10 mouse cellular contexts compared by ENCODE assay signal in the genomic region with DNA sequence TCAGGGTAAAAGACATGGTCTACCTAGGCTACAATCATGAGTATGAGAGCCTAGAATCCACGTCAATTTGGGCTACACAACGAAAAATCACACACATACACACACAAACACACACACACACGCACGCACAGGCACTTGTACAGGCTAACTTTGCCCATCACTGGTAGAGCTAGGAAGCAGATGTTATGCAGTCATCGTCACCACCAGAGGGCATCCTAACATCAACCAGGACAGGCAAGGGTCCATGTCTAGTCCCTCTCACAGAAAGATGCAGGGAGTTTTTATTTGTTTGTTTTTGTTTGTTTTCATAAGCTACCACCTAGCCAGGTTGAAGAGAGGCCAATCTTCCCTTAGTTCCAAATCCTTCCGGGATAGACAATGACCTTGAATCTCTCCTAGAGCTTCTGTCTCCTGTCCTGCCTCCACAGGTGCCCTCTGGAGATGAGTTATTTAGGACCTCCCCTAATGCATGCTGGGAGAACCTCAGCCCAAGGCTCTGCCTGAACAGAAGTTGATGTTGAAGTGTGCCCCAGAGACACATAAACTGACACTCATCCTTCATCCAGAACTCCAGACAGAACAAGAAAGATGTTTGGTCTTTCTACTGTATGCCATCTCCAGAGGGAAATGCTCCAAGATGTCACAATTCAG. TPM values are rescaled to one million over a fixed set of nuclear protein-coding genes. Genes with fewer than 3 reads are reported as not detected.
A peak's percentile ranks its signal among the peaks of the same experiment; 100 is the strongest.
DNase-seq lines count a peak whose midpoint lies in the region; ATAC-seq and TF ChIP-seq lines count a peak whose summit lies in the region.
"Had no signal": no experiment of that assay in that cellular context is flagged by ENCODE, and none has a peak within 500 bp of the region (broad histone marks: within the 10 kb centered on the region; RNA-seq: fewer than 3 reads in every experiment).

No protein-coding gene starts in this region.

- 7% methylated on average over 6 of the region's 6 CpGs for WGBS in spleen, adult 2 months
- WGBS in forebrain, embryonic 10.5 days, result 21% methylated on average over 6 of the region's 6 CpGs
- 20% methylated on average over 6 of the region's 6 CpGs for WGBS in hindbrain, embryonic 14.5 days
- 26% methylated on average over 6 of the region's 6 CpGs for WGBS in midbrain, embryonic 11.5 days

- ATAC-seq in hindbrain, embryonic 14.5 days (ENCODE audit: low FRiP score), result peak; percentile 77
- ATAC-seq in midbrain, embryonic 11.5 days (ENCODE audit: low FRiP score), result peak; percentile 83

- no peaks in the 10 kb centered on the region for H3K4me1 ChIP-seq in spleen, adult 2 months (ENCODE audit: control insufficient read depth, insufficient read depth, insufficient read length)
- H3K4me1 ChIP-seq in forebrain, embryonic 10.5 days, result 0 out of 2 replicates have a peak, but pooled peaks cover 5% of the 10 kb centered on the region
- H3K4me1 ChIP-seq in hindbrain, embryonic 14.5 days (replicated peaks; ENCODE audit: control insufficient read depth, insufficient read depth, low read length), result no peaks in the 10 kb centered on the region
- no peaks in the 10 kb centered on the region for H3K4me1 ChIP-seq in midbrain, embryonic 11.5 days (ENCODE audit: control insufficient read depth, insufficient read depth, low read length)

- H3K27me3 ChIP-seq in spleen, adult 2 months (ENCODE audit: control insufficient read depth, insufficient read depth, low read length), result no peaks in the 10 kb centered on the region
- no peaks in the 10 kb centered on the region for H3K27me3 ChIP-seq in forebrain, embryonic 10.5 days (ENCODE audit: poor library complexity, severe bottlenecking)
- H3K27me3 ChIP-seq in hindbrain, embryonic 14.5 days (ENCODE audit: control insufficient read depth, insufficient read depth, low read length), result no peaks in the 10 kb centered on the region
- no peaks in the 10 kb centered on the region for H3K27me3 ChIP-seq in midbrain, embryonic 11.5 days (ENCODE audit: control insufficient read depth, insufficient read depth, low read length)
- H3K27me3 ChIP-seq in splenic B cell, adult 2 months (ENCODE audit: control insufficient read depth, insufficient read depth, low read length, poor library complexity, severe bottlenecking), result no peaks in the 10 kb centered on the region

- no peak overlapping the region for H3K27ac ChIP-seq in spleen, adult 2 months (ENCODE audit: insufficient read depth, low read length)
- no peak overlapping the region for H3K27ac ChIP-seq in forebrain, embryonic 10.5 days
- H3K27ac ChIP-seq in hindbrain, embryonic 14.5 days, result no peak overlapping the region
- no peak overlapping the region for H3K27ac ChIP-seq in midbrain, embryonic 11.5 days (ENCODE audit: low read depth, low read length)

- TF ChIP-seq POLR2A in spleen, adult 2 months (IDR thresholded peaks at IDR 0.05; ENCODE audit: low read depth, low read length), result no peak

- H3K9ac ChIP-seq in hindbrain, embryonic 14.5 days, result no peak overlapping the region
- H3K9ac ChIP-seq in midbrain, embryonic 11.5 days (ENCODE audit: low read length), result no peak overlapping the region

- DNase-seq in spleen, adult 2 months (ENCODE audit: low read depth in 1 of 2, low spot score in 2 of 2), result peak; percentile 55 to 60
- DNase-seq in spleen, adult 12 weeks (ENCODE audit: low spot score), result no peak
- DNase-seq in c-Kit-positive CD71-negative TER-119-negative erythroid progenitor cells, embryonic 14.5 days (ENCODE audit: low read depth), result peak; percentile 49
- peak; percentile 69 for DNase-seq in forebrain, embryonic 10.5 days (ENCODE audit: extremely low spot score, low spot score)
- DNase-seq in hindbrain, embryonic 14.5 days (ENCODE audit: low spot score), result peak; percentile 83
- DNase-seq in layer of hippocampus, postnatal 10 days (ENCODE audit: low spot score in 2 of 2), result peak; percentile 67 to 69
- DNase-seq in midbrain, embryonic 11.5 days (ENCODE audit: low spot score, missing footprints), result peak; percentile 92
- peak; percentile 91 for DNase-seq in splenic B cell, adult 2 months (ENCODE audit: low read depth, low spot score)

- no peak overlapping the region for H3K4me2 ChIP-seq in hindbrain, embryonic 14.5 days (replicated peaks)
- no peak overlapping the region for H3K4me2 ChIP-seq in midbrain, embryonic 11.5 days

- H3K36me3 ChIP-seq in spleen, adult 2 months (ENCODE audit: control insufficient read depth, insufficient read depth, low read length), result no peaks in the 10 kb centered on the region
- no peaks in the 10 kb centered on the region for H3K36me3 ChIP-seq in forebrain, embryonic 10.5 days (replicated peaks)
- no peaks in the 10 kb centered on the region for H3K36me3 ChIP-seq in hindbrain, embryonic 14.5 days (replicated peaks; ENCODE audit: control insufficient read depth, insufficient read depth)
- no peaks in the 10 kb centered on the region for H3K36me3 ChIP-seq in midbrain, embryonic 11.5 days (ENCODE audit: control insufficient read depth, insufficient read depth, low read length)
- H3K36me3 ChIP-seq in splenic B cell, adult 2 months (ENCODE audit: control insufficient read depth, insufficient read depth, low read length, poor library complexity, severe bottlenecking), result no peaks in the 10 kb centered on the region

- H3K9me3 ChIP-seq in forebrain, embryonic 10.5 days, result peaks cover 8% of the 10 kb centered on the region
- no peaks in the 10 kb centered on the region for H3K9me3 ChIP-seq in hindbrain, embryonic 14.5 days (ENCODE audit: control insufficient read depth, low read length)
- no peaks in the 10 kb centered on the region for H3K9me3 ChIP-seq in midbrain, embryonic 11.5 days (ENCODE audit: control insufficient read depth, low read length)

- TF ChIP-seq CTCF in spleen, adult 2 months (IDR thresholded peaks at IDR 0.05; ENCODE audit: extremely low read depth, insufficient read depth, insufficient read length, insufficient replicate concordance), result peak; percentile 80; the same call in 1 of the 2 replicates

- no peak overlapping the region for H3K4me3 ChIP-seq in spleen, adult 2 months (ENCODE audit: extremely low read depth, insufficient read depth, insufficient read length)
- H3K4me3 ChIP-seq in forebrain, embryonic 10.5 days, result no peak overlapping the region
- H3K4me3 ChIP-seq in hindbrain, embryonic 14.5 days (replicated peaks; ENCODE audit: low read length), result no peak overlapping the region
- H3K4me3 ChIP-seq in midbrain, embryonic 11.5 days (ENCODE audit: low read depth, low read length), result no peak overlapping the region
- H3K4me3 ChIP-seq: erythroblast, embryonic 14.5 days; myocyte had no signal

RNA-seq across cellular contexts. Expression of a gene that starts 32.0 kb away (rescaled TPM):
- polyA plus RNA-seq in spleen, adult 2 months (2012; rRNA removed), result 1.2 and 1.4 TPM in 2 replicates
- 3.9 and 4.2 TPM in 2 replicates for polyA plus RNA-seq in forebrain, embryonic 10.5 days (2016; fragmentation: Nextera tagmentation; extraction: Ambion mirVana)
- polyA plus RNA-seq in hindbrain, embryonic 14.5 days (2014; fragmentation: Nextera tagmentation; extraction: Ambion mirVana), result 11.8 and 15.0 TPM in 2 replicates
- total RNA-seq in layer of hippocampus, postnatal 10 days (2021), result 1 to 10 TPM; 5.1 to 5.2 TPM
- polyA plus RNA-seq in midbrain, embryonic 11.5 days (2014; fragmentation: Nextera tagmentation; extraction: Ambion mirVana), result 5.3 and 6.9 TPM in 2 replicates
- polyA plus RNA-seq: erythroblast, embryonic 14.5 days; myocyte had no signal

RNA-seq across cellular contexts. Expression of a gene that starts 47.4 kb away (rescaled TPM):
- 70.2 and 85.9 TPM in 2 replicates for polyA plus RNA-seq in spleen, adult 2 months (2012; rRNA removed)
- polyA plus RNA-seq in forebrain, embryonic 10.5 days (2016; fragmentation: Nextera tagmentation; extraction: Ambion mirVana), result 23.5 and 24.8 TPM in 2 replicates
- 28.2 and 29.0 TPM in 2 replicates for polyA plus RNA-seq in hindbrain, embryonic 14.5 days (2014; fragmentation: Nextera tagmentation; extraction: Ambion mirVana)
- total RNA-seq in layer of hippocampus, postnatal 10 days (2021), result 10 to 100 TPM; 37.4 to 39.8 TPM
- 32.3 and 33.2 TPM in 2 replicates for polyA plus RNA-seq in midbrain, embryonic 11.5 days (2014; fragmentation: Nextera tagmentation; extraction: Ambion mirVana)
